Mouse (Mus musculus) B cell, adult (primary cell): ENCODE measurements around the gene Ndst4. TPM values are rescaled to one million over a fixed set of nuclear protein-coding genes. Genes with fewer than 3 reads are reported as not detected.

ENCODE experiments used
- total RNA-seq: library from RNA; stranded (reverse); gene quantifications from 4 replicates; pipeline ENCODE4 v1.2.4, GENCODE M21; 2023; ENCODE audit not compliant: inconsistent age

Gene Ndst4
- not detected in 4 replicates for total RNA-seq

GRCm38 (mm10) chr3:125403601-125404396 lies at the start of gene Ndst4:
Ndst4 (plus strand) TSS chr3:125404076.

